Mouse (Mus musculus) brain, embryonic 14.5 days (tissue): Measurements from ENCODE around the gene Lhx6.

ENCODE experiments used
- CTCF ChIP-seq: fragments of 200-500 bp; IDR thresholded peaks from 2 replicates; pipeline ENCODE4 v1.5.1; 2012; ENCODE audit warnings: inconsistent platforms, mild to moderate bottlenecking, moderate library complexity, borderline replicate concordance; ENCODE audit not compliant: insufficient read depth, insufficient read length; ENCODE audit errors: extremely low read depth
- POLR2A ChIP-seq: fragments of 200-500 bp; IDR thresholded peaks from 2 replicates; pipeline ENCODE4 v1.6.1; 2012; ENCODE audit warnings: mild to moderate bottlenecking, inconsistent platforms, borderline replicate concordance; ENCODE audit not compliant: poor library complexity, insufficient read depth, insufficient read length, severe bottlenecking; ENCODE audit errors: extremely low read depth

DNA sequence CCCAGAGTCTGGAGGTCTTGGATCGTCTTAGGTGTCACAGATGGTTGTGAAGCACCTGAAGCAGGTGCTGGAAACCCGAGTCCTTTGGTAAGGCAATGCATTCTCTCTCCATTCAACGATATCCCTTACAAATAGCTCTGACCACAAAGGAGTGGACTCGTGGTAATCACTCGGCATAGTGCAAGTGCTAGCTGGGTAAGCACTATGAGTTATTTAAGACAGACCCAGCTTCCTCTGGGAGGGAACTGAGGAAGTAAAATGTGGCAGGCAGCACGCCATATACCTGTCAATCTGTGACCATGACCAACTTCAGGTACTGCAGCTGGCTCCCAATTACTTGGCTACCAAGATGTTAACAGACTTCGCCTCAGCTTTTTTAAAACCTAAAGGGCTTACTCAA lies 70.3 kb downstream of the Lhx6 start:
- TF ChIP-seq POLR2A: no peak
- TF ChIP-seq CTCF: no peak
